Mouse (Mus musculus) hindbrain, postnatal 0 days (tissue): ENCODE data around the gene Ttc24. TPM values are rescaled to one million over a fixed set of nuclear protein-coding genes. Genes with fewer than 3 reads are reported as not detected.

Experiments
- ATAC-seq: fragments of 200-750 bp; cut with Nextera tagmentation; 2 replicates; pipeline ENCODE4 v1.8.0; 2017; ENCODE audit warnings: mild to moderate bottlenecking, moderate TSS enrichment, moderate library complexity
- DNase-seq: peaks from one replicate; pipeline ENCODE4 v3.0.0-alpha.2; 2015; ENCODE audit warnings: low spot score
- H3K27ac ChIP-seq: fragments of 300-500 bp; sonication (generic); 2 replicates; pipeline ENCODE4 v1.5.1; 2014; ENCODE audit warnings: mild to moderate bottlenecking
- H3K27me3 ChIP-seq: fragments of 300-500 bp; sonication (generic); 2 replicates; pipeline ENCODE4 v1.6.1; 2014; ENCODE audit warnings: low read length, mixed read lengths; ENCODE audit not compliant: insufficient read depth
- H3K36me3 ChIP-seq: fragments of 300-500 bp; sonication (generic); 2 replicates; pipeline ENCODE4 v1.6.1; 2014; ENCODE audit warnings: low read length, mixed read lengths; ENCODE audit not compliant: insufficient read depth
- H3K4me1 ChIP-seq: fragments of 300-500 bp; sonication (generic); 2 replicates; pipeline ENCODE4 v1.6.1; 2014; ENCODE audit warnings: antibody characterized with exemption, low read length, mixed read lengths; ENCODE audit not compliant: insufficient read depth
- H3K4me2 ChIP-seq: fragments of 300-500 bp; sonication (generic); 2 replicates; pipeline ENCODE4 v1.6.1; 2014; ENCODE audit warnings: low read depth, mild to moderate bottlenecking, low read length, moderate library complexity, mixed read lengths
- H3K4me3 ChIP-seq: fragments of 300-500 bp; sonication (generic); 2 replicates; pipeline ENCODE4 v1.5.1; 2014; ENCODE audit warnings: low read length
- H3K9ac ChIP-seq: fragments of 300-500 bp; sonication (generic); replicated peaks from 2 replicates; pipeline ENCODE4 v1.6.1; 2014; ENCODE audit warnings: mild to moderate bottlenecking, low read length, moderate library complexity, mixed read lengths
- H3K9me3 ChIP-seq: fragments of 300-500 bp; sonication (generic); 2 replicates; pipeline ENCODE4 v1.6.1; 2016; ENCODE audit warnings: low read length, mixed read lengths
- CTCF ChIP-seq: IDR thresholded peaks from 2 replicates; pipeline ENCODE4 v1.5.1; 2016; ENCODE audit warnings: antibody characterized with exemption, control low read depth, low read depth
- WGBS: fragments of 180-500 bp; shearing (Covaris S2); extraction: QIAGEN DNeasy Blood & Tissue Kit; methylation state at CpG from one replicate; pipeline ENCODE4 v1.1.7; 2014; 5-methylcytosine and 5-hydroxymethylcytosine counted together
- polyA plus RNA-seq: library from polyadenylated mRNA; unstranded; fragments of >200 nt; fragmentation: Nextera tagmentation; extraction: Ambion mirVana; gene quantifications from 2 replicates; pipeline ENCODE4 v1.2.1, GENCODE M21; 2015
- total RNA-seq: library from RNA; depleted of rRNA; stranded (reverse); fragments of >200 nt; gene quantifications from 2 replicates; pipeline ENCODE4 v1.2.3, GENCODE M21; 2014; rRNA removed

Gene Ttc24
- total RNA-seq: not detected in 2 replicates
- not detected in 2 replicates for polyA plus RNA-seq

- 78% methylated on average over 4 of the region's 4 CpGs for WGBS
- no peak for ATAC-seq
- no peak within 1 kb of the TSS for H3K4me3 ChIP-seq
- no peak for TF ChIP-seq CTCF
- H3K27ac ChIP-seq: no peak within 1 kb of the TSS
- H3K27me3 ChIP-seq: no peaks in the 10 kb centered on the region
- H3K36me3 ChIP-seq: no peaks in the 10 kb centered on the region
- H3K4me2 ChIP-seq: no peak within 1 kb of the TSS
- no peaks in the 10 kb centered on the region for H3K4me1 ChIP-seq
- no peaks in the 10 kb centered on the region for H3K9me3 ChIP-seq
- no peak within 1 kb of the TSS for H3K9ac ChIP-seq
- no peak for DNase-seq
Observed at GRCm38 (mm10) chr3:88078204-88078603, at the start of gene Ttc24. Ttc24 (minus strand) TSS chr3:88078304.

DNA sequence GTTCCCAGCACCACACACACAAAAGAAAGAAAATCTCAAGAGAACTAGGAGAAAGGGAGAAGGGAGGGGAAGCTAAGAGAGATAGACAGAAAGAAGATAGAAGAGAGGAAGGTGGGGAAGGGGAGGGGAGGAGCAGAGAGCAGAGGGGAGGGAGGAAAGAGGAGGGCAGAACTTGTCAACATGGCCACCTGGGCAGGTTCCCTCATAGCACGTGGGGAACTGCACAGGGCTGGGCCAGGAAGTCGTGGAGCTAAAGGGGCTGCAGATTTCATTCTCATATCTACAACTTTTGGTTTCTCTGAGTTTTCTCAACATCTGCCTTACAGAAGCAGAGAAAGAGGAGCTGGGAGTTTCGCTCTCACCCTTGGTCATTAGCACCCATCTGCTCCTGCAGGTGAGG, 49.5 kb upstream of the Ttc24 start:
- no peaks in the 10 kb centered on the region for H3K4me1 ChIP-seq
- 68% methylated on average over 3 of the region's 3 CpGs for WGBS

GRCm38 (mm10) chr3:88126181-88126580, 48.1 kb upstream of the Ttc24 start:
- H3K27ac ChIP-seq: no peak overlapping the region
- H3K27me3 ChIP-seq: no peaks in the 10 kb centered on the region
- H3K9ac ChIP-seq: no peak overlapping the region
- H3K4me3 ChIP-seq: no peak overlapping the region
- no peaks in the 10 kb centered on the region for H3K36me3 ChIP-seq
- no peak for TF ChIP-seq CTCF
- 85% methylated on average over 7 of the region's 7 CpGs for WGBS
- no peaks in the 10 kb centered on the region for H3K4me1 ChIP-seq
- no peaks in the 10 kb centered on the region for H3K9me3 ChIP-seq
- no peak for ATAC-seq
- no peak overlapping the region for H3K4me2 ChIP-seq
- no peak for DNase-seq

More for the DNA sequence above, 49.5 kb upstream of the Ttc24 start:
- DNase-seq (no peak), ATAC-seq (no peak)
- H3K4me2 ChIP-seq: no peak overlapping the region
- no peaks in the 10 kb centered on the region for H3K27me3 ChIP-seq
- no peaks in the 10 kb centered on the region for H3K9me3 ChIP-seq
- no peak overlapping the region for H3K4me3 ChIP-seq
- H3K36me3 ChIP-seq: no peaks in the 10 kb centered on the region
- H3K9ac ChIP-seq: no peak overlapping the region
- no peak overlapping the region for H3K27ac ChIP-seq
- TF ChIP-seq CTCF: no peak

GRCm38 (mm10) chr3:88125195-88125594, 47.1 kb upstream of the Ttc24 start:
- H3K27me3 ChIP-seq: no peaks in the 10 kb centered on the region
- no peak for ATAC-seq
- no peaks in the 10 kb centered on the region for H3K36me3 ChIP-seq
- H3K4me3 ChIP-seq: no peak overlapping the region
- no peak overlapping the region for H3K4me2 ChIP-seq
- H3K9ac ChIP-seq: no peak overlapping the region
- H3K4me1 ChIP-seq: no peaks in the 10 kb centered on the region
- DNase-seq: no peak
- 75% methylated on average over 4 of the region's 4 CpGs for WGBS
- H3K27ac ChIP-seq: no peak overlapping the region
- no peak for TF ChIP-seq CTCF
- H3K9me3 ChIP-seq: no peaks in the 10 kb centered on the region

DNA sequence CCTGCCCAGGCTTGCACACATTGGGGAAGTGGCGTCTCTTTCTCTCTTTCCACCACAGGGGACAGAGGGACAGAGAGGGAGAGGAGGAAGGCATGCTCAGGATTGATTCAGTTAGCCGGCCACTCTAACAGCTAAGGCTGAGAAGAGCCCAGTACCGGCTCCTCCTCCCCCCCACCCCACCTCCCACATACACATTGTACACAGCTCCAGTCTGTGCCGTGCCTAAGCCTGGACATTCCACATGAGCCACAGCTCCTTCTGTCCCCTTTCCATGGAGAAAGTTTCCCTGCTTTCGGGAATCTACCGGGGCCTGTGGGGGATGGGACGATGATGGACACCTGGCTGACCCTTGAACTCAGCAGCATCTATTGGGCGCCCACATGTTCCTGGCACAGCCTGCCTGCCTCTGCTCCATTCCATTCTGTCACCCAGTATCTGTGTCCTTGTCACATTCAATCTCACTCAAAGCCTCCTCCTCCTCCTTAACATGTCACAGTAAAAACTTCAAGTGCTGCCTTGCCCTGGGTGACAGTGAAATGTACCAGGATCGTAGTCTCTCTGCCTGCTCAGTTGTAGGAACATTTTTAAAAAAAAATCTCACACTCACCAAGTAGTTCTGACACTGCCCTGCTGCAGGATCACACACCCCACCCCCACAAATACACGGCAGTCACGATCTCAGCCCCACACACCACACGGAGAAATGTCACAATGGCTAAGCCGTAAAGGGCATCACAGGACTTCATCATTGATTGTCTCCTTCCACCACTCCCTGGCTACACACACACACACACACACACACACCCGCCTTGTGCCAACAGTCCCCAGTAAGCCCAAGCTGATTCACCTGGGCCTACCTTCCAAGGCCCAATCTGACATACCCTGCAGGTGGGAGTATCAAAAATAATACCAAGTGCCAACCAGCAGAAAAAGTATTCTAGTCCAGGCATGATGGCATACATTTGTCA, 43.3 kb upstream of the Ttc24 start:
- Histone ChIP-seq H3K27ac (no peak overlapping the region), H3K9me3 (no peaks in the 10 kb centered on the region), H3K27me3 (no peaks in the 10 kb centered on the region), H3K4me1 (no peaks in the 10 kb centered on the region), H3K9ac (no peak overlapping the region), H3K36me3 (no peaks in the 10 kb centered on the region), H3K4me2 (no peak overlapping the region), H3K4me3 (no peak overlapping the region)
- no peak for DNase-seq
- TF ChIP-seq CTCF: no peak
- 0 out of 2 replicates have a peak, but pooled peaks have one; percentile 35 for ATAC-seq
- WGBS: 72% methylated on average over 14 of the region's 14 CpGs

DNA sequence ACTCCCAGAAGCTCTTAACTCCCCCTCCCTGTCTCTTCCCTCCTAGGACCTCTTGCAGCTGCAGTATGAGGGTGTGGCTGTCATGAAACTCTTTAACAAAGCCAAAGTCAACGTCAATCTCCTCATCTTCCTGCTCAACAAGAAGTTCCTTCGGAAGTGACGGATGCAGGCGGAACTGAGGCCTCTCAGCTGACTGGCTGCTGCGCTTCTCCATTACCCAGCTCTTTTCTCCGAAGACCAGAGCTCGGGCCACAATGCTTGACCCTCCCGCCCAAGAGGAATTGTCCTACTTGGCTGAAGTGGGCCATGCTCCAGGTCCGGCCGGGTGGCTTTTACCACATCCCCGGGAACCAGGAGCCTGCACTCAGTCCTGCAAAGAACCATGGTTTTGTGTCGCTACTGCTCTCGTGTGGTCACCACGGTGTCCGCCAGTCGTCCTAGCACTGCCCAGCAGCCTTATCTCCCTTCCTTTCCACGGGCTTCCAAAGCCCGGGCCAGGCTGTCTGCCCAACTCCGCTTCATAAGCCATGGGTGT, 42.1 kb upstream of the Ttc24 start:
- Histone ChIP-seq H3K27ac (no peak overlapping the region), H3K27me3 (no peaks in the 10 kb centered on the region), H3K4me1 (no peaks in the 10 kb centered on the region), H3K9ac (no peak overlapping the region), H3K4me2 (no peak overlapping the region), H3K4me3 (no peak overlapping the region), H3K36me3 (no peaks in the 10 kb centered on the region), H3K9me3 (no peaks in the 10 kb centered on the region)
- ATAC-seq (no peak), DNase-seq (no peak)
- WGBS: 92% methylated on average over 19 of the region's 19 CpGs
- TF ChIP-seq CTCF: no peak
